Mouse (Mus musculus) mesoderm, embryonic 11.5 days (tissue): ENCODE data around the gene Cluh.

Experiments
- DNase-seq: peaks from one replicate; pipeline ENCODE4 v3.0.0-alpha.2; 2012; ENCODE audit warnings: low read depth, low spot score

Cluh gene

GRCm38 (mm10) chr11:74649095-74649646 is at the start of gene Cluh:
Gene Cluh (plus strand): TSS chr11:74649495.
- peak; percentile 95 for DNase-seq

- no peak for DNase-seq
Observed at GRCm38 (mm10) chr11:74602286-74602685, 47.0 kb upstream of the Cluh start.

- no peak for DNase-seq
Observed at GRCm38 (mm10) chr11:74610068-74610467, 39.2 kb upstream of the Cluh start.

- no peak for DNase-seq
Observed at GRCm38 (mm10) chr11:74610545-74611176, 38.6 kb upstream of the Cluh start, which contains the start of gene Rap1gap2. Gene Rap1gap2 (minus strand): TSS chr11:74610915.

GRCm38 (mm10) chr11:74611437-74611836 is 37.9 kb upstream of the Cluh start:
- DNase-seq, result no peak

- no peak for DNase-seq
Observed at GRCm38 (mm10) chr11:74613428-74613827, 35.9 kb upstream of the Cluh start.

GRCm38 (mm10) chr11:74615571-74615970 is 33.7 kb upstream of the Cluh start:
- DNase-seq, result no peak

GRCm38 (mm10) chr11:74619201-74619955 is 29.9 kb upstream of the Cluh start, which contains the start of gene Ccdc92b:
Gene Ccdc92b (plus strand): TSS chr11:74619605.
- peak; percentile 92 for DNase-seq

GRCm38 (mm10) chr11:74619956-74620300 is 29.4 kb upstream of the Cluh start:
- DNase-seq, result no peak

- DNase-seq, result no peak
Observed at GRCm38 (mm10) chr11:74621974-74622669, 27.2 kb upstream of the Cluh start.

GRCm38 (mm10) chr11:74623693-74624092 is 25.6 kb upstream of the Cluh start:
- DNase-seq, result no peak

- no peak for DNase-seq
Observed at GRCm38 (mm10) chr11:74625333-74625732, 24.0 kb upstream of the Cluh start.

GRCm38 (mm10) chr11:74627481-74627880 is 21.8 kb upstream of the Cluh start:
- DNase-seq, result no peak

- no peak for DNase-seq
Observed at GRCm38 (mm10) chr11:74631880-74632789, 17.2 kb upstream of the Cluh start.

- DNase-seq, result peak; percentile 88
Observed at GRCm38 (mm10) chr11:74634490-74635275, 14.6 kb upstream of the Cluh start.

GRCm38 (mm10) chr11:74637486-74637885 is 11.8 kb upstream of the Cluh start:
- no peak for DNase-seq

- DNase-seq, result peak; percentile 72
Observed at GRCm38 (mm10) chr11:74637971-74638790, 11.1 kb upstream of the Cluh start.

- no peak for DNase-seq
Observed at GRCm38 (mm10) chr11:74638791-74639411, 10.4 kb upstream of the Cluh start.

GRCm38 (mm10) chr11:74639628-74640027 is 9.7 kb upstream of the Cluh start:
- no peak for DNase-seq
